Mouse (Mus musculus): ENCODE data around the gene Olfr923.

DNA sequence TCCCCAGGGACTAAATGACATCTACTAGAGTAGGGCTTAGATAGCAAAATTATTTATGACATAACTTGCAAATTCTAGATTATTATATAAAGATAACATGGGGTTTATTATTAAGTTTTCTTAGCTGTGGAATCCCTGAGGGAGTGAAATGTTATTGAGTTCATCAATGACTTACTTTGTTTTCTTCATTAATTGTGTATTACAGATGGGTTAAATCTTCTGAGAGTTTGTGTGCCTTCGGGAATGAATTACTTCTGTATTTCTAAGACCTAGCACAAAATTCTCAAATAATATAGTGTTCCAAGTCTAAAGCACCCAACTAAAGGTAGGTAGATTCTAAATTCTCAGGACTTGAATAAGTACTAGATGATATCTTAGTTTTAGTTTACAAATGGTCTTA lies 17.8 kb downstream of the Olfr923 start, which contains the start of gene Olfr924:
- TF ChIP-seq POLR2A (IDR thresholded peaks at IDR 0.05; ENCODE audit: extremely low read depth, insufficient read depth, low read length), result no peak
- TF ChIP-seq CTCF (IDR thresholded peaks at IDR 0.05; ENCODE audit: extremely low read depth, insufficient read depth, low read length), result no peak

All from cortical plate, adult 2 months (tissue).